Mouse (Mus musculus) hindbrain, embryonic 14.5 days (tissue): ENCODE results near the gene Nphp3. TPM values are rescaled to one million over a fixed set of nuclear protein-coding genes. Genes with fewer than 3 reads are reported as not detected.

ENCODE experiments used
- ATAC-seq: fragments of 200-750 bp; cut with Nextera tagmentation; 2 replicates; pipeline ENCODE4 v1.8.0; 2017; ENCODE audit warnings: moderate number of reproducible peaks, mild to moderate bottlenecking, moderate TSS enrichment, moderate library complexity; ENCODE audit not compliant: low FRiP score
- DNase-seq: peaks from one replicate; pipeline ENCODE4 v3.0.0-alpha.2; 2015; ENCODE audit warnings: low spot score
- H3K27ac ChIP-seq: fragments of 300-500 bp; sonication (generic); 2 replicates; pipeline ENCODE4 v1.5.1; 2014; ENCODE audit warnings: mild to moderate bottlenecking, moderate library complexity
- H3K27me3 ChIP-seq: fragments of 300-500 bp; sonication (generic); 2 replicates; pipeline ENCODE4 v1.6.1; 2014; ENCODE audit warnings: mild to moderate bottlenecking, low read length, mixed read lengths; ENCODE audit not compliant: control insufficient read depth, insufficient read depth
- H3K36me3 ChIP-seq: fragments of 300-500 bp; sonication (generic); replicated peaks from 2 replicates; pipeline ENCODE4 v1.6.1; 2014; ENCODE audit not compliant: control insufficient read depth, insufficient read depth
- H3K4me1 ChIP-seq: fragments of 300-500 bp; sonication (generic); replicated peaks from 2 replicates; pipeline ENCODE4 v1.6.1; 2014; ENCODE audit warnings: antibody characterized with exemption, low read length, mixed read lengths; ENCODE audit not compliant: control insufficient read depth, insufficient read depth
- H3K4me2 ChIP-seq: fragments of 300-500 bp; sonication (generic); replicated peaks from 2 replicates; pipeline ENCODE4 v1.6.1; 2014; ENCODE audit warnings: mild to moderate bottlenecking, moderate library complexity
- H3K4me3 ChIP-seq: fragments of 300-500 bp; sonication (generic); replicated peaks from 2 replicates; pipeline ENCODE4 v1.5.1; 2014; ENCODE audit warnings: mild to moderate bottlenecking, low read length
- H3K9ac ChIP-seq: fragments of 300-500 bp; sonication (generic); 2 replicates; pipeline ENCODE4 v1.6.1; 2014
- H3K9me3 ChIP-seq: fragments of 300-500 bp; sonication (generic); 2 replicates; pipeline ENCODE4 v1.6.1; 2016; ENCODE audit warnings: low read length; ENCODE audit not compliant: control insufficient read depth
- WGBS: fragments of 180-500 bp; shearing (Covaris S2); extraction: QIAGEN DNeasy Blood & Tissue Kit; methylation state at CpG from one replicate; pipeline ENCODE4 v1.1.7; 2014; 5-methylcytosine and 5-hydroxymethylcytosine counted together
- polyA plus RNA-seq: library from polyadenylated mRNA; unstranded; fragments of >200 nt; fragmentation: Nextera tagmentation; extraction: Ambion mirVana; gene quantifications from 2 replicates; pipeline ENCODE4 v1.2.1, GENCODE M21; 2014

The Nphp3 gene
- polyA plus RNA-seq = 2.6 and 4.3 TPM in 2 replicates

DNA sequence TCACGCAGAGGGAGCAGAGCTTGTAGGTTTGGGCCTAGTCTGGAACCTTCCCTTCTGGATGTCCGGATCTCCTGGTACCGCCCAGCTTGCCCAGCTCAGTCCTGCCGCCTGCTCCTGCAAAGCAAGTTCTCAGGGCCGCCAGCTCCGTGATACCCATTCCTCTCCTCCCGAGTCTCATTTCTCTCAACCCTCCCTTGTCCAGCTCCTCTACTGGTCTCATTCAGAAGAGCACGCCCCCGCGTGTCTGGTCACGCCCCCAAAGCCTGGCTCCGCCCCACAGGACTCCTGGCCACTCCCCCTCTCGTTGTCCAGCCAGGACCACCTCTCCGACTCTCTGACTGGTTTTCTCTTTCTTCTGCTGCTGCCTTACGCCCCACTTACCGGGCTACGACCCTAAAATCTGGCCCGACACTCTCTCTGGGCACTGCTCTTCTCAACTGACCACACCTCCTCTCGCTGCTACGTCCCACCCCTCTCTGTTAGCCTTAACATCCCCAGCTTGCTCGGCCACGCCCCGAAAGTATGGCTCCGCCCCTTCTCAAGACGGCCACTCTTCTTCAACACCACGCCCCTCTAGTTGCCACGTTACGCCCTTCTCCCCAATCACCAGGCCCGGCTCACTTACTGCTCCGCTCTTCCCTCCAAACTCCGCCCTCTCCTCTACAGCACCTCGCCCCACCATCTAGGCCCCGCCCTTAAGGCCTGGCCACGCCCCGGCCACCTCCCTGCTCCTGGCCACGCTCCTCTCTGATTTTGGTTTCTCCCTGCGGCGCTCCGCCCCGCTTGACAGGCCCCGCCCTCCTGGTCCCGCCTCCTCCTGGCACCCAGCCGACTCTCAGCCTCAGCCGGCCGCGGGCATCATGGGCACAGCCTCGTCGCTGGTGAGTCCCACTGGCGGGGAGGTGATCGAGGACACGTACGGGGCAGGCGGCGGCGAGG is at the start of gene Nphp3:
Gene Nphp3 (plus strand): TSS at position 624 of the 939 bp plus-strand sequence.
- ATAC-seq (peak; percentile 98), DNase-seq (peak; percentile 97)
- Histone ChIP-seq H3K27me3 (0 out of 2 replicates have a peak, but pooled peaks cover 5% of the 10 kb centered on the region), H3K9me3 (no peaks in the 10 kb centered on the region), H3K4me2 (peak within 1 kb of the TSS; percentile 62), H3K9ac (peak within 1 kb of the TSS; percentile 61), H3K4me3 (peak within 1 kb of the TSS; percentile 64), H3K4me1 (peaks cover 11% of the 10 kb centered on the region), H3K36me3 (peaks cover 8% of the 10 kb centered on the region; the same call in 1 of the 2 replicates), H3K27ac (peak within 1 kb of the TSS; percentile 79)
- WGBS = under 1% methylated on average over 55 of the region's 55 CpGs

DNA sequence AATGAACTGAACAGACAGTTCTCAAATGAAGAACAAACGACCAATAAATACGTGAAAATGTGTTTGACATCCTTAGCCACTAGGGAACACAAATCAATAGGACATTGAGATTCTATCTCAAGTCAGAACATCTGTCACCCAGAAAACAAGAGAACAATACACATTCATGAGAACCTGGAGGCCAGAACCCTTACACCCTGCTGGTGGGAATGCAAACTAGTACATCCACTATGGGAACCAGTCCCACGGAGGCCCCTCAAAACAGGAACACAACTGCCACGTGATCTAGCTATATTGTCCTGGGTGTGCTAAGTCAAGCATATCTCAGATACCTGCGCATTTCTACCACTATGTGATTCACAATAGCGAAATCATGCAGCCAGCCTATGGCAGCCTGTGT is 43.6 kb upstream of the Nphp3 start:
- Histone ChIP-seq H3K27me3 (no peaks in the 10 kb centered on the region), H3K27ac (no peak overlapping the region), H3K4me2 (no peak overlapping the region), H3K9ac (no peak overlapping the region), H3K9me3 (no peaks in the 10 kb centered on the region), H3K4me1 (no peaks in the 10 kb centered on the region), H3K36me3 (no peaks in the 10 kb centered on the region), H3K4me3 (no peak overlapping the region)
- no peak for ATAC-seq
- 64% methylated on average over 6 of the region's 6 CpGs for WGBS
- DNase-seq = no peak

DNA sequence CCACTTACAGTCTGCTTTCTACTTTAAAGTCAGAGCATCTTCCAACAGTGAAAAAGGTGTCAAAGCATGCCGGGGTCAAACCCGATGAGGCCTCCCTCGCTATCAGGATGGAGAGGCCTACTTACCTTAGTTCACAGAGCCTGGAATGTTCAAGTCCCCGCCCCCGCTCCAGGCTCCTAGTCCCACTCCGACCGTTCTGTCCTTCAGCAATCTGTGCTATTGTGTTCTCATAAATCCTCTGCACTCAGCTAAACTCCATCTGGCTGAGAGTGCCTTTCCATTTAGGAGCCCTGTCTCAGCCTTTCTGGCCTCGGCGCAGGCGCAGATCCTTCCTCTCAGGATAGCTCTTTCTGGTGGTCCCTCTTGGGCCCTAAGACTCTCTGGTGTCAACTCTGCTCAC is 42.4 kb upstream of the Nphp3 start:
- ATAC-seq (no peak), DNase-seq (no peak)
- Histone ChIP-seq H3K9ac (no peak overlapping the region), H3K9me3 (no peaks in the 10 kb centered on the region), H3K4me3 (no peak overlapping the region), H3K4me1 (no peaks in the 10 kb centered on the region), H3K27ac (no peak overlapping the region), H3K36me3 (no peaks in the 10 kb centered on the region), H3K4me2 (no peak overlapping the region), H3K27me3 (no peaks in the 10 kb centered on the region)
- WGBS = 86% methylated on average over 10 of the region's 10 CpGs

DNA sequence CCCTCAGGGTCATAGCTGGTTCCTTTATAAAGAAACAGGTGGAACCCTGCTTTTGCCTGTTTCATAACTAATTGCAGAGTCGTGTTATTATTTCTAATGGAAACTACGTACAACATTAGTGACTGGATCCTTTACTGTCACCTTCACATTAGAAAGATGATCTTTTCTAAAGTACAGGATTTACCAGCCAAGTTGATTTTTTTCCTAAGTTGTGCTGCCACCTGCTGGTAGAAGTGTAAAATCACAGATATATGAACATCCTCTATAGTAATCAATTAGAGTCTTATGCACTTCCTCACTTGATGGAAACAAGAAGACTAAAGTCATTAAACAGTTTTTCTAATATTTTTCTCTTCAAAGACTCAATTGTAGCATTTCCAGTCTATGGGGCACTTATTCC is 5.8 kb upstream of the Nphp3 start:
- Histone ChIP-seq H3K36me3 (no peaks in the 10 kb centered on the region), H3K4me3 (no peak overlapping the region), H3K9ac (no peak overlapping the region), H3K27me3 (0 out of 2 replicates have a peak, but pooled peaks cover 5% of the 10 kb centered on the region), H3K4me1 (peaks cover 2% of the 10 kb centered on the region; the same call in 1 of the 2 replicates), H3K27ac (no peak overlapping the region), H3K9me3 (no peaks in the 10 kb centered on the region), H3K4me2 (no peak overlapping the region)
- 8% methylated on average over 2 of the region's 2 CpGs for WGBS
- ATAC-seq (no peak), DNase-seq (peak; percentile 87)

DNA sequence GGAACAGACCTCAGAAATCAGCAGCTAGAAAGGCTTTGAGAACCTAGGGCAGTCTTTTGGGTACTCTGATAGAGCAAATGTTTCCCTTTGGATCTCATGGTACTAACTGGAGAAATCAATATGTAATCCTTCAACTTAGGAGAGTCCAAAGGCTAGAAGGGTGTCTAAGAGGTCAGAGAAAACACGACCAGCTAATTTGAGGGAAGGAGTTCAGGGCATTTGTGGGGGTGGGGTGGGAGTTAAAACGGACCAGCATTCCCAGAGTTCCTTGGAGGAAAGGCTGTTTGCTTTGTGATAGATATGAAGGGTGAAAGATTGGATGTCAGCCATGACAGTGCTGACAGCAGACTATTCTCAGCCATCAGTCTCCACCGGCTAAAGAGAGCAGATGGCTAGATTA is 1.7 kb upstream of the Nphp3 start:
- H3K27ac ChIP-seq = no peak overlapping the region
- no peak for DNase-seq
- ATAC-seq = no peak
- WGBS = 58% methylated on average over 3 of the region's 3 CpGs
- H3K36me3 ChIP-seq = 0 out of 2 replicates have a peak, but pooled peaks cover 4% of the 10 kb centered on the region
- H3K4me2 ChIP-seq = no peak overlapping the region
- H3K27me3 ChIP-seq = 0 out of 2 replicates have a peak, but pooled peaks cover 5% of the 10 kb centered on the region
- no peaks in the 10 kb centered on the region for H3K9me3 ChIP-seq
- H3K4me1 ChIP-seq = peaks cover 11% of the 10 kb centered on the region
- H3K9ac ChIP-seq = no peak overlapping the region
- no peak overlapping the region for H3K4me3 ChIP-seq

DNA sequence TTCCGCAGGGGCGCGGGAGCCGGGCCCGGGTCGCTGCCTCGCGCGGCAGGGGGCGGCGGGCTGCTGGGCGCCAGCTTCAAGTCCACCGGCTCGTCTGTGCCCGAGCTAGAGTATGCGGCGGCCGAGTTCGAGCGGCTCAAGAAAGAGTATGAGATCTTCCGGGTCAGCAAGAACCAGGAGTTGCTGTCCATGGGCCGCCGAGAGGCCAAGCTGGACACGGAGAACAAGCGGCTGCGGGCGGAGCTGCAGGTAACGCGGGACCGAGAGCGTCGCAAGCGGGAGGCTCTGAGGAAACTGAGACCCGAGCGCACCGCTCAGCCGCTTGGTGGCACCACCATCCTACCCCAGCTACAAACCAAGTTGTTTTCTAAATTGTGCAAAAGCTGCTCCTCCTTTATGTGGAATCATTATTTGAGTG is 578 bp downstream of the Nphp3 start:
- H3K9me3 ChIP-seq = no peaks in the 10 kb centered on the region
- H3K36me3 ChIP-seq = peaks cover 8% of the 10 kb centered on the region; the same call in 1 of the 2 replicates
- ATAC-seq (peak; percentile 66), DNase-seq (peak; percentile 79)
- H3K4me3 ChIP-seq = peak overlapping the region; percentile 64
- H3K27ac ChIP-seq = peak overlapping the region; percentile 78
- peaks cover 11% of the 10 kb centered on the region for H3K4me1 ChIP-seq
- 0% methylated on average over 37 of the region's 37 CpGs for WGBS
- 0 out of 2 replicates have a peak, but pooled peaks cover 4% of the 10 kb centered on the region for H3K27me3 ChIP-seq
- peak overlapping the region; percentile 61 for H3K9ac ChIP-seq
- peak overlapping the region; percentile 62 for H3K4me2 ChIP-seq

DNA sequence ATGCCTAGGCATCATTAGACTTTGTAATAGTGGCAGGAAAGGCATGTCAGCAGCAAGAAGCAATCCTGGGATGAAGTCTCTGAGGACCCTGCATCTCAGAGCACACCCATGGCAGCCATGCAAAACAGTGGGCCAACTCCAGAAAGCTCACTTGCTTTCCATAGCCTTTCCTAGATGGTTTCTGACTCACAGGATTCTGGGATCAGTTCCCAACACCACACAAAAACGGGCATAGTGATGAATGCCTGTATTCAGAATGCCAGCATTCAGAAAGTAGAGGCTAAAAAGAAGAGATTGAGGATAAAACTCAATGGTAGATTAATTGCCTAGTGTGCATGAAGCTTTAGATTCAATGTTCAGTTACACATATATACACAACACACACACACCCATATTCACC is 12.2 kb downstream of the Nphp3 start:
- H3K9ac ChIP-seq = no peak overlapping the region
- ATAC-seq = no peak
- H3K36me3 ChIP-seq = peaks cover 32% of the 10 kb centered on the region
- no peak for DNase-seq
- no peak overlapping the region for H3K4me2 ChIP-seq
- H3K9me3 ChIP-seq = no peaks in the 10 kb centered on the region
- no peaks in the 10 kb centered on the region for H3K27me3 ChIP-seq
- 84% methylated on average over 1 of the region's 1 CpGs for WGBS
- no peak overlapping the region for H3K27ac ChIP-seq
- H3K4me1 ChIP-seq = no peaks in the 10 kb centered on the region
- H3K4me3 ChIP-seq = no peak overlapping the region

DNA sequence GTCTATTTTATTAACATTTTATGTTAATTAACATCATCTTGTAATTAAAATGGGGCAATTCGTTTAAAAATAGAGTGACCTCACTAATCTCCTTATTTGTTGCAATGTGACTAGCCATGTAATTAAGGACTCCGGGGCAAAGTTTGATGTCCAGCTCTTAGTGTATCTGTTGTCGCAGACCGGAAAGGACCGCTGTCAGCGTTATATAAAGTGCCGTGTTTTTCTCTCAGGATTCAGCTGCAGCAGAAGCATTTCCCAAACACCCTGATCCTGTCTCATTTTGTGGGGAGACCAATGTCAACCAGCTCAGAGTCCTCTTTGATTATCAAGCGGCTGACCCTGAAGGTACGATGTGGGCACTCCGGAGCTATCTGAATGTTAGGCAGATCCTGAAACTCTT is 18.7 kb downstream of the Nphp3 start:
- H3K27ac ChIP-seq = no peak overlapping the region
- H3K4me3 ChIP-seq = no peak overlapping the region
- H3K4me2 ChIP-seq = no peak overlapping the region
- H3K9me3 ChIP-seq = no peaks in the 10 kb centered on the region
- ATAC-seq = no peak
- H3K36me3 ChIP-seq = peaks cover 53% of the 10 kb centered on the region
- H3K4me1 ChIP-seq = no peaks in the 10 kb centered on the region
- H3K9ac ChIP-seq = no peak overlapping the region
- WGBS = 96% methylated on average over 10 of the region's 10 CpGs
- DNase-seq = no peak
- H3K27me3 ChIP-seq = no peaks in the 10 kb centered on the region

DNA sequence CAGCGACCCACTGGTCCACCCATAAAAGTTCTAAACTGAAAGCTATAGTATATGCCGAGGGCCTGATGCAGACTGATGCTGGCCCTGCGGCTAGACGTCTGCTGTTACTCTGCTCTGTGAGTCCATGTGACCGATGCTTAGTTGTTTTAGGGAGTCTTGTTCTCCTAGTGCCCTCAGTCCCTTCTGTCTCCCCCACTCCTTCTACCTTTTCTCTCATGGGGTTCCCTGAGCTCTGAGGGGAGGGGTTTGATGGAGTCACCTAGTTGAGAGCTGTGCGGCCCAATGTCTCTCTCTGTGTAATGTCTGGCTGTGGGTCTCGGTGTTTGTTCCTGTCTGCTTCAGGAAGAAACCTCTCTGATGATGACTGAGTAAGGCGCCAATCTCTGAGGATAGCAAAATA is 24.8 kb downstream of the Nphp3 start:
- ATAC-seq (no peak), DNase-seq (no peak)
- no peak overlapping the region for H3K4me3 ChIP-seq
- H3K9ac ChIP-seq = no peak overlapping the region
- no peak overlapping the region for H3K27ac ChIP-seq
- peaks cover 8% of the 10 kb centered on the region; the same call in 1 of the 2 replicates for H3K9me3 ChIP-seq
- peaks cover 48% of the 10 kb centered on the region for H3K36me3 ChIP-seq
- no peak overlapping the region for H3K4me2 ChIP-seq
- 98% methylated on average over 8 of the region's 8 CpGs for WGBS
- no peaks in the 10 kb centered on the region for H3K4me1 ChIP-seq
- no peaks in the 10 kb centered on the region for H3K27me3 ChIP-seq
